Mouse (Mus musculus) CH12.LX (cell line): ENCODE measurements at regions not wholly inside any gene's neighbourhood (a gene's known extent, or its start where the extent isn't known, plus 50 kb on each side); places are given as distances from the start of the nearest gene placed in this dataset.

Experiments used
- DNase-seq: peaks from one replicate; pipeline ENCODE4 v3.0.0-alpha.2; 2013; ENCODE audit errors: extremely low read depth
- H3K27ac ChIP-seq: 2 replicates; pipeline ENCODE4 v1.5.1; 2012; ENCODE audit warnings: low read depth, mild to moderate bottlenecking, control low read depth, moderate library complexity; ENCODE audit not compliant: insufficient read depth
- H3K27me3 ChIP-seq: replicated peaks from 2 replicates; pipeline ENCODE3; 2012; ENCODE audit warnings: inconsistent platforms
- H3K36me3 ChIP-seq, 2 experiments: replicated peaks in 1 of 2; 2 replicates each; pipeline versions ENCODE3 to v1.6.1; 2012; ENCODE audit warnings: inconsistent platforms in 1 of 2, low read length in 1 of 2, mild to moderate bottlenecking in 1 of 2, mixed read lengths in 1 of 2, moderate library complexity in 1 of 2; ENCODE audit not compliant: control insufficient read depth in 1 of 2, insufficient read depth in 1 of 2
- H3K4me1 ChIP-seq, 2 experiments: 2 replicates each; pipeline ENCODE4 v1.6.1; 2012; ENCODE audit warnings: inconsistent platforms in 1 of 2, moderate library complexity in 1 of 2; ENCODE audit not compliant: insufficient read depth in 2 of 2, control insufficient read depth in 1 of 2
- H3K4me2 ChIP-seq: 2 replicates; pipeline ENCODE4 v1.6.1; 2012; ENCODE audit warnings: low read depth, mild to moderate bottlenecking, control low read depth; ENCODE audit not compliant: poor library complexity, insufficient read depth, severe bottlenecking
- H3K4me3 ChIP-seq, 3 experiments: fragments of 150-350 bp in 1 of 3; sonication (generic) in 1 of 3; replicated peaks in 1 of 3; 2 replicates each; pipeline versions ENCODE3 to v1.5.1; 2011 to 2012; ENCODE audit warnings: low read depth in 2 of 3, low read length in 2 of 3, mild to moderate bottlenecking in 2 of 3, moderate library complexity in 2 of 3, control low read depth in 1 of 3, improper control_type of control experiment in 1 of 3, inconsistent platforms in 1 of 3, mixed read lengths in 1 of 3; ENCODE audit not compliant: poor library complexity in 1 of 3
- H3K79me2 ChIP-seq: replicated peaks from 2 replicates; pipeline ENCODE4 v1.6.1; 2012; ENCODE audit warnings: mild to moderate bottlenecking, moderate library complexity; ENCODE audit not compliant: control insufficient read depth, poor library complexity, insufficient read depth, severe bottlenecking; ENCODE audit errors: extremely low read depth
- H3K9ac ChIP-seq: 2 replicates; pipeline ENCODE4 v1.6.1; 2012; ENCODE audit warnings: low read depth, mild to moderate bottlenecking, control low read depth, moderate library complexity; ENCODE audit not compliant: insufficient read depth
- H3K9me3 ChIP-seq: replicated peaks from 2 replicates; pipeline ENCODE3; 2012; ENCODE audit warnings: low read length, inconsistent platforms, mixed read lengths
- CHD1 ChIP-seq: IDR thresholded peaks from 2 replicates; pipeline ENCODE4 v1.6.1; 2012; ENCODE audit warnings: low read depth, low read length, improper control_type of control experiment, inconsistent platforms
- E2F4 ChIP-seq: IDR thresholded peaks from 2 replicates; pipeline ENCODE4 v1.6.1; 2011; ENCODE audit warnings: low read depth, low read length, improper control_type of control experiment; ENCODE audit not compliant: insufficient replicate concordance
- ELF1 ChIP-seq: IDR thresholded peaks from 2 replicates; pipeline ENCODE4 v1.6.1; 2014; ENCODE audit warnings: low read depth, mild to moderate bottlenecking, inconsistent platforms, low read length, improper control_type of control experiment
- EP300 ChIP-seq: IDR thresholded peaks from 2 replicates; pipeline ENCODE4 v1.6.1; 2011; ENCODE audit warnings: low read length, improper control_type of control experiment
- ETS1 ChIP-seq: conservative IDR thresholded peaks from 2 replicates; pipeline ENCODE4 v1.6.1; 2012; ENCODE audit warnings: low read depth, mild to moderate bottlenecking, inconsistent platforms, low read length, improper control_type of control experiment, moderate library complexity
- GABPA ChIP-seq: IDR thresholded peaks from 2 replicates; pipeline ENCODE4 v1.6.1; 2012; ENCODE audit warnings: low read depth, low read length, improper control_type of control experiment, inconsistent platforms; ENCODE audit not compliant: insufficient replicate concordance
- IRF4 ChIP-seq: IDR thresholded peaks from 2 replicates; pipeline ENCODE4 v1.6.1; 2014; ENCODE audit warnings: low read depth, mild to moderate bottlenecking, inconsistent platforms, low read length, improper control_type of control experiment
- JUN ChIP-seq: IDR thresholded peaks from 2 replicates; pipeline ENCODE4 v1.6.1; 2011; ENCODE audit warnings: low read depth, mild to moderate bottlenecking, low read length, improper control_type of control experiment, moderate library complexity; ENCODE audit not compliant: insufficient read depth
- JUND ChIP-seq: conservative IDR thresholded peaks from 2 replicates; pipeline ENCODE4 v1.6.1; 2011; ENCODE audit warnings: low read depth, low read length, improper control_type of control experiment
- KAT2A ChIP-seq: IDR thresholded peaks from 2 replicates; pipeline ENCODE4 v1.6.1; 2012; ENCODE audit warnings: low read length, improper control_type of control experiment, inconsistent platforms; ENCODE audit not compliant: insufficient replicate concordance
- MAZ ChIP-seq: IDR thresholded peaks from 2 replicates; pipeline ENCODE4 v1.6.1; 2012; ENCODE audit warnings: low read depth, mild to moderate bottlenecking, inconsistent platforms, low read length, improper control_type of control experiment, moderate library complexity
- MEF2A ChIP-seq: IDR thresholded peaks from 2 replicates; pipeline ENCODE4 v1.6.1; 2014; ENCODE audit warnings: low read depth, mild to moderate bottlenecking, inconsistent platforms, low read length, improper control_type of control experiment, borderline replicate concordance
- MXI1 ChIP-seq: IDR thresholded peaks from 2 replicates; pipeline ENCODE4 v1.6.1; 2011; ENCODE audit warnings: mild to moderate bottlenecking, low read depth, low read length, improper control_type of control experiment
- MYC ChIP-seq: IDR thresholded peaks from 2 replicates; pipeline ENCODE4 v1.6.1; 2011; ENCODE audit warnings: low read depth, mild to moderate bottlenecking, improper control_type of control experiment, low read length
- NRF1 ChIP-seq: IDR thresholded peaks from 2 replicates; pipeline ENCODE4 v1.6.1; 2014; ENCODE audit warnings: low read depth, mild to moderate bottlenecking, inconsistent platforms, low read length, improper control_type of control experiment, moderate library complexity
- RCOR1 ChIP-seq: conservative IDR thresholded peaks from 2 replicates; pipeline ENCODE4 v1.6.1; 2012; ENCODE audit warnings: low read depth, mild to moderate bottlenecking, inconsistent platforms, low read length, improper control_type of control experiment
- SIN3A ChIP-seq: IDR thresholded peaks from 2 replicates; pipeline ENCODE4 v1.6.1; 2012; ENCODE audit warnings: low read length, improper control_type of control experiment, inconsistent platforms
- SMC3 ChIP-seq: IDR thresholded peaks from 2 replicates; pipeline ENCODE4 v1.6.1; 2011; ENCODE audit warnings: low read depth, low read length, improper control_type of control experiment
- TBP ChIP-seq: conservative IDR thresholded peaks from 2 replicates; pipeline ENCODE4 v1.6.1; 2011; ENCODE audit warnings: low read depth, low read length, improper control_type of control experiment
- TCF12 ChIP-seq: IDR thresholded peaks from 2 replicates; pipeline ENCODE4 v1.6.1; 2014; ENCODE audit warnings: low read depth, mild to moderate bottlenecking, inconsistent platforms, low read length, improper control_type of control experiment
- UBTF ChIP-seq: IDR thresholded peaks from 2 replicates; pipeline ENCODE4 v1.6.1; 2012; ENCODE audit warnings: low read depth, mild to moderate bottlenecking, inconsistent platforms, low read length, improper control_type of control experiment, moderate library complexity
- USF1 ChIP-seq: IDR thresholded peaks from 2 replicates; pipeline ENCODE4 v1.6.1; 2014; ENCODE audit warnings: low read depth, mild to moderate bottlenecking, inconsistent platforms, low read length, improper control_type of control experiment
- ZKSCAN1 ChIP-seq: IDR thresholded peaks from 2 replicates; pipeline ENCODE4 v1.6.1; 2012; ENCODE audit warnings: low read depth, inconsistent platforms, low read length, improper control_type of control experiment, borderline replicate concordance
- dilution Hi-C: fragments of 300-500 bp; cut with MboI; formaldehyde crosslinking; loops from 2 replicates; pipeline ENCODE4 v1.14.3; 2020; ENCODE audit warnings: low sequenced_read_pairs; ENCODE audit not compliant: extremely low pct_unique_long_range_greater_than_20kb, extremely low pct_ligation_motif_present
- in situ Hi-C: fragments of 300-500 bp; cut with MboI; formaldehyde crosslinking; loops from 3 replicates; pipeline ENCODE4 v1.14.3; 2019; ENCODE audit warnings: low sequenced_read_pairs, low pct_ligation_motif_present, low pct_unique_long_range_greater_than_20kb, mixed read lengths

DNA sequence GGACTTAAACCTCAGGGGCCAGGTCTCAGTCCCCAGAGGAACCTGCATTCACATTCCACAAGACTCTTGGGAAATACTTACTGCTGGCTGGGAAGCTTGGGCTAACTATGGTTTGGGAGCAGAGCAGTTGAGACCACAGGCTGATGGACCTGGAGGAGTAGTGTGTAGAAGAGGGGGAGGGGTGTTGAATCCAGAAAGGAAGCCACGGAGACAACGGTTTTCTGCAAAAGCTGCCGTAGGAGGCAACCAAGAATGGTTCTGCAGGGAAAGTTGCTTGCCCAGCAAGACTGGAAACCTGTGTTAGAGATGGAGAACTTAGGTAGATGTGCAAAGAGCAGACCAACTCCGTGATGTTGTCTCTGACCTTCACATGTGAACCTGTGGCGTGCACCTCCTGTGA, 156.7 kb upstream of the Lrfn2 start:
- no peaks in the 10 kb centered on the region for H3K27me3 ChIP-seq
- no peak overlapping the region for H3K9ac ChIP-seq
- DNase-seq, result no peak
- dilution Hi-C loops, result no loop called here
- H3K4me1 ChIP-seq, result no peaks in the 10 kb centered on the region
- no peak overlapping the region for H3K4me2 ChIP-seq
- no peak for TF ChIP-seq KAT2A
- TF ChIP-seq ZKSCAN1, result no peak
- no peak for TF ChIP-seq UBTF
- no peak for TF ChIP-seq EP300
- no peak for TF ChIP-seq TCF12
- no peak for TF ChIP-seq E2F4
- no peak for TF ChIP-seq CHD1
- no peak for TF ChIP-seq GABPA
- no peak for TF ChIP-seq TBP
- no peak for TF ChIP-seq MXI1
- no peak overlapping the region for H3K4me3 ChIP-seq
- in situ Hi-C loops, result no loop called here
- no peaks in the 10 kb centered on the region for H3K79me2 ChIP-seq
- peaks cover 77% of the 10 kb centered on the region for H3K9me3 ChIP-seq
- H3K36me3 ChIP-seq, result no peaks in the 10 kb centered on the region
- H3K27ac ChIP-seq, result no peak overlapping the region

DNA sequence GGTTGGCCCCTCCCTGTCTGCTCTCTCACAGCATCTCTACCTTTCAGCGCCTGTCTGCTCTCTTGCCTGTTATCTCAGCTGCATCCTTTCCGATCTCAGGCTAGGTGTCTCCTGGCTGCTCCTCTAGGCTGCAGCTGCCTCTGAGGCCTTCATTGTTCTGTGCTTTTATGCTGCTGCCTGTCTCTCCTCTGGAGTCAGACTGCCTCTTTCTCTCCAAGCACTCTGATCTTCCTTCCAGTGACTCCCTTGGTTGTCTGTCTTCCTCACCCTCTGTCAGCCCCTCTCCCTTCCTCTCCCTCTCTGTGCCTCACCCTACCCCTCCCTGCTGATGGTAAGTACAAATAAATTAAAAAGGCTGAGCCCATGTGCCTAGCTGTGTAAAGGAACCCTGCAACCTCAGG, 155.7 kb upstream of the Lrfn2 start:
- dilution Hi-C loops (no loop called here), in situ Hi-C loops (no loop called here)
- H3K27me3 ChIP-seq, result no peaks in the 10 kb centered on the region
- no peaks in the 10 kb centered on the region for H3K79me2 ChIP-seq
- H3K4me2 ChIP-seq, result no peak overlapping the region
- no peaks in the 10 kb centered on the region for H3K4me1 ChIP-seq
- H3K27ac ChIP-seq, result no peak overlapping the region
- no peak overlapping the region for H3K4me3 ChIP-seq
- TF ChIP-seq JUND, result no peak
- H3K36me3 ChIP-seq, result no peaks in the 10 kb centered on the region
- DNase-seq, result no peak
- H3K9ac ChIP-seq, result no peak overlapping the region
- peaks cover 79% of the 10 kb centered on the region for H3K9me3 ChIP-seq

DNA sequence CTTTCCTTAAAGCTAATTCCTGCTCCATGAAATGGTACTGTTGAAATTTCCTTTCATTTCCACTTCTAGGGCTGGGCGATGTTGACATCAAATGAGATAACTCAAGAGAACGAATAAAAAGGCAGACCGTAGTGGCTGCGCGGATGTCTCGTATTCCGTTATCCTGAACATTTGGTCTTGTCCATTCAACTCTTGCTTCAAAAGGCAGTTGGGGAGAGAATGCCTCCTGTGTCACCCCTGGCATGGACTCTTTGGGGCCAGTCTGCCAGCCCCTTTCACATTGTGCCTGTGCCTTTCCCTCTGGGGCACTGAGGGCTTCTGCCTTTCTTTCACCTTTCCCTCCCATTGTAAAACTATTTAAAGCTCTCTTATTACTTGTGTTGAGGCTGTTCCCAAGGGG, 152.0 kb upstream of the Lrfn2 start:
- Histone ChIP-seq H3K4me1 (no peaks in the 10 kb centered on the region), H3K27me3 (no peaks in the 10 kb centered on the region), H3K4me3 (no peak overlapping the region), H3K9ac (no peak overlapping the region), H3K9me3 (peaks cover 79% of the 10 kb centered on the region), H3K36me3 (no peaks in the 10 kb centered on the region), H3K79me2 (no peaks in the 10 kb centered on the region), H3K27ac (no peak overlapping the region), H3K4me2 (no peak overlapping the region)
- no peak for DNase-seq
- dilution Hi-C loops (no loop called here), in situ Hi-C loops (no loop called here)
- TF ChIP-seq NRF1, result no peak
- TF ChIP-seq SIN3A, result no peak
- TF ChIP-seq MYC, result no peak
- TF ChIP-seq IRF4, result no peak
- no peak for TF ChIP-seq UBTF
- TF ChIP-seq GABPA, result no peak
- TF ChIP-seq MAZ, result no peak
- TF ChIP-seq KAT2A, result no peak
- no peak for TF ChIP-seq TBP
- TF ChIP-seq ELF1, result no peak
- no peak for TF ChIP-seq USF1
- TF ChIP-seq RCOR1, result no peak
- TF ChIP-seq SMC3, result no peak
- TF ChIP-seq ETS1, result no peak
- no peak for TF ChIP-seq MEF2A
- no peak for TF ChIP-seq CHD1
- no peak for TF ChIP-seq JUN
- no peak for TF ChIP-seq E2F4
